Mouse (Mus musculus) thymus, adult 2 months (tissue): ENCODE measurements around the gene Rnf32. TPM values are rescaled to one million over a fixed set of nuclear protein-coding genes. Genes with fewer than 3 reads are reported as not detected.

ENCODE experiments used
- DNase-seq: peaks from one replicate; pipeline ENCODE4 v3.0.0; 2021
- H3K27ac ChIP-seq: fragments of 200-500 bp; 2 replicates; pipeline ENCODE4 v1.5.1; 2012; ENCODE audit warnings: low read length, control low read depth; ENCODE audit not compliant: control insufficient read depth, insufficient read depth
- H3K27me3 ChIP-seq: fragments of 200-500 bp; 2 replicates; pipeline ENCODE4 v1.6.1; 2012; ENCODE audit warnings: mild to moderate bottlenecking, low read length, moderate library complexity, mixed read lengths; ENCODE audit not compliant: control insufficient read depth, insufficient read depth
- H3K36me3 ChIP-seq: fragments of 200-500 bp; 2 replicates; pipeline ENCODE4 v1.6.1; 2012; ENCODE audit warnings: mild to moderate bottlenecking, low read length, moderate library complexity; ENCODE audit not compliant: control insufficient read depth, insufficient read depth
- H3K4me1 ChIP-seq: fragments of 200-500 bp; replicated peaks from 2 replicates; pipeline ENCODE4 v1.6.1; 2012; ENCODE audit warnings: low read length; ENCODE audit not compliant: control insufficient read depth, insufficient read depth
- H3K4me3 ChIP-seq: fragments of 200-500 bp; 2 replicates; pipeline ENCODE4 v1.5.1; 2012; ENCODE audit warnings: mild to moderate bottlenecking, low read length, control low read depth, moderate library complexity; ENCODE audit not compliant: control insufficient read depth, insufficient read depth
- CTCF ChIP-seq: fragments of 200-500 bp; IDR thresholded peaks from 2 replicates; pipeline ENCODE4 v1.5.1; 2012; ENCODE audit warnings: mild to moderate bottlenecking, control low read depth, low read length, moderate library complexity, borderline replicate concordance; ENCODE audit not compliant: control insufficient read depth, poor library complexity, insufficient read depth; ENCODE audit errors: extremely low read depth
- POLR2A ChIP-seq: fragments of 200-500 bp; IDR thresholded peaks from 2 replicates; pipeline ENCODE4 v1.6.1; 2012; ENCODE audit warnings: mild to moderate bottlenecking, low read length, control low read depth, moderate library complexity; ENCODE audit not compliant: control insufficient read depth, poor library complexity, insufficient read depth; ENCODE audit errors: extremely low read depth
- WGBS: fragments of 180-500 bp; shearing (Covaris S2); methylation state at CpG from one replicate; pipeline ENCODE4 v1.1.7; 2018; 5-methylcytosine and 5-hydroxymethylcytosine counted together
- polyA plus RNA-seq: library from polyadenylated mRNA; depleted of rRNA; stranded (reverse); fragments of >200 nt; gene quantifications from 2 replicates; pipeline ENCODE4 v1.2.3, GENCODE M21; 2012

Gene Rnf32
- polyA plus RNA-seq, 1 experiment, result 0.55 TPM

DNA sequence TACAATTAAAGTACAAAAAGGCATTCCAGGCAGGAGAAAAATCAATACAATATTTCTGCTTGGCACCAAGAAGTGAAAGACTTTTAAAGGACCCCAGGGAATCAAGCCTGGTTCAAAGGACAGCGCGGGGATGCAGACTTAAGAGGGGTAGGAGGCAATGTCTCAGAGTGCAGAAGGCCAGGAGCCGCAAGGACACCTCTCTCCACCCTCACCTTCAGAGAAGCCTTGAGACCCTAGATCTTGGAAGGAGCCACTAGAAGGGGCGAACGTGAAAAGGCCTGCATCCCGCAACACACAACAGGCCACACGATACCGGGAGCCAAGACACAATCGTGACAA is 592 bp upstream of the Rnf32 start:
- DNase-seq, result no peak
- H3K4me3 ChIP-seq, result peak overlapping the region; percentile 41
- H3K27me3 ChIP-seq, result no peaks in the 10 kb centered on the region; the same call in 1 of the 2 replicates
- H3K27ac ChIP-seq, result no peak overlapping the region
- no peak for TF ChIP-seq POLR2A
- no peak for TF ChIP-seq CTCF
- H3K4me1 ChIP-seq, result 0 out of 2 replicates have a peak, but pooled peaks cover 2% of the 10 kb centered on the region
- no peaks in the 10 kb centered on the region for H3K36me3 ChIP-seq
- WGBS, result 34% methylated on average over 9 of the region's 9 CpGs

DNA sequence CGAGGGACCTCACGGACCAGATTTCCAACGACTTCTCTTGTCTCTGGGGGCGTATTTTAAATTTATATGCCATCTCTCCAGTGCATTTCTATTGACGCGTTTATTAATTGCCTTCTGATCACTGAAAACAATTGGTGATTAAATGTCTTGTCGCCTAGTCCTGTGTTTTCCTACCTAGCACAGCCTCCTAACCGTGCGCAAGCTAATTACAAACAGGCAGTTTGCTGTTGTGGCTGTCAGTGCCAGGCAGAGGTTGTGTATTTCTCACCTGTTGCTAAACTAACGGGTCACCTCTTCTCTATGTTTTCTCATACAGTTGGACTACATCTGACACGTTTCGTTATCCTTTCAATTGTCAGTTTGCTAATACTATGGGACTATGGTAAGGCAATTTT is 469 bp downstream of the Rnf32 start:
- no peak for DNase-seq
- Histone ChIP-seq H3K4me1 (0 out of 2 replicates have a peak, but pooled peaks cover 2% of the 10 kb centered on the region), H3K27ac (no peak overlapping the region), H3K27me3 (no peaks in the 10 kb centered on the region; the same call in 1 of the 2 replicates), H3K36me3 (no peaks in the 10 kb centered on the region), H3K4me3 (peak overlapping the region; percentile 40)
- 14% methylated on average over 12 of the region's 12 CpGs for WGBS
- TF ChIP-seq CTCF (no peak), POLR2A (no peak)

DNA sequence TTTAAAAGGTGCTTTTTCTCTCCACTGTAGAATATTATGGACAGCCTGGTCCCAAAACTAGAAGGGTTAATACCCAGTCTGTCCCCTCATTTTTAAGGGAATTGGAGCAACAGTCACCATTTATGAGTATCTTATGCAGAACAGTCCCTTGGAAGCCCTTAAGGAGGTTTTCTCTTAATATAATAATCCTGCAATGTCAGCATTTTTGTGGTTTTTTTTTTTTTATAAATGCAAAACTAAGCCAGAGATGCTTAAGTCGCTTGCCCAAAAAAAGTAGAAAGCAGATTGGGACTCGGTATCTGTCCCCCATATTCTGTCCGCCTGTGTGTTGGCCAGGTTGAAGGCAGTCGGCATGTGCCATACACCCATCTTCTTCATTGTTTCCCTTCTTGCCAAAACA is 1.4 kb downstream of the Rnf32 start:
- DNase-seq, result no peak
- Histone ChIP-seq H3K4me3 (no peak overlapping the region), H3K4me1 (0 out of 2 replicates have a peak, but pooled peaks cover 2% of the 10 kb centered on the region), H3K27me3 (no peaks in the 10 kb centered on the region; the same call in 1 of the 2 replicates), H3K27ac (no peak overlapping the region), H3K36me3 (no peaks in the 10 kb centered on the region)
- TF ChIP-seq POLR2A (no peak), CTCF (no peak)
- WGBS, result 96% methylated on average over 4 of the region's 4 CpGs

DNA sequence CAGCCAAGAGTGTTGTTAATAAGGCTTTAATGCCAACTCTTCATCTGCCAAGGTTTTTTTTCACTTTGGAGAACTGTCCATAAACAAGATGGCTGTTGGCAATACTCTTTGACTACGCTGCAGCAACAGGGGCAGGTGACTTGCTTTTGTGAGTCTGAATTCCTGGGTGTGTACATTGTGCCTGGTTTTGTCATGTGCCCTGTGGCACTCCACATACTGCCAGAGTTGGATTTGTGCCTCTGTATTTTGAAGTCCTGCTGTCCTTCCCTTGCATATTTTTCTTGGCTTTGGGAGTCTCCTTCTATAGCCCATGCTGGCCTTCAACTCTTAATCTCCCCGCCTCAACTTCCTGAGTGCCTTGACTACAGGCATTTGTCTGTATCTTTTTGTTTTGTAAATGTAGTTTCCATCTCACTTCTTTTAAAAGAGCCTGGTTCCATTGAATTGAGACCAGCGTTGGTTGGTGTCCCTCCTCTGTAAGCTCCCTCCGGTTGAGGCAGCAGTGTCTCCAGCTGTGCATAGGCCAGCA is 3.2 kb downstream of the Rnf32 start:
- 88% methylated on average over 4 of the region's 4 CpGs for WGBS

DNA sequence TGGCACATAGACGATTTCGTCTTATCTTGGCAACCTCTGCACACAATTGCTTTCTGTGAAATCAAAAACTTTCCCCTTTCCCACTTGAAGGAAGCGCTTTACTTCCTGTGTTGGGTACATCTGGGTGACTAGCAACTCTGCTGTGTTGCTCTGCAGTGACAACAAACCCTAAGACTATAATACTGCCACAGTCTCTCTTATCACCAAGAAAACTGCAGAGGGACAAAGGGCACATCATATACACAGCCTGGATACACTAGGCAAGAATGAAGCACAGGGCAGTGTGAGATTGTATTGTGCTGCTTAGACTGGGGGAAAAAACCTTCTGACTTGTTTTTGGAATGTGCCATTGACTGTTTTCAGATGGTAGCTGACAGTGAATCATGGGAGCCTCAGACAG is 4.1 kb downstream of the Rnf32 start:
- H3K27me3 ChIP-seq, result no peaks in the 10 kb centered on the region; the same call in 1 of the 2 replicates
- no peak overlapping the region for H3K4me3 ChIP-seq
- 0 out of 2 replicates have a peak, but pooled peaks cover 2% of the 10 kb centered on the region for H3K4me1 ChIP-seq
- 28% methylated on average over 3 of the region's 3 CpGs for WGBS
- no peak overlapping the region for H3K27ac ChIP-seq
- DNase-seq, result no peak
- no peaks in the 10 kb centered on the region for H3K36me3 ChIP-seq
- TF ChIP-seq POLR2A, result no peak
- TF ChIP-seq CTCF, result no peak

More for the DNA sequence above, 3.2 kb downstream of the Rnf32 start:
- H3K27ac ChIP-seq, result no peak overlapping the region
- no peaks in the 10 kb centered on the region for H3K36me3 ChIP-seq
- 0 out of 2 replicates have a peak, but pooled peaks cover 2% of the 10 kb centered on the region for H3K4me1 ChIP-seq
- TF ChIP-seq POLR2A (no peak), CTCF (no peak)
- DNase-seq, result no peak
- H3K4me3 ChIP-seq, result no peak overlapping the region
- H3K27me3 ChIP-seq, result no peaks in the 10 kb centered on the region; the same call in 1 of the 2 replicates

DNA sequence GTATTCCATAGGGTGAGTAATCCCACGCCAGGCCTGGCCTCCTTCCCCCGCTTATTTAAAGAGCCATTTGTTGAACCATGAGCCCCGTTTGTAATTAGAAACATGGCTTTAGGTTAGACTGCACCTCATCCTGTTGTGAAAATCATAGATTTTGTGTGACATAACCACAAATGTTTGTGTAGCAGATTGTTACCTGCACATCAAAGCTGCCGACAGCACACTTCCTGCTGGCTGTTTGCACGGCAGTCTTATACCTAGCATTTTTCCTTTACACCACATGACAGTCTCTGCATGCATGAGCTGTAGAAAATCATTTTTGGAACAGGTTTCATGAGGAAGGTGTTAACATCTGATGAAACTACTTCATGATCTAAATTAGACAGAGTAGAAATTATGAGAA is 9.9 kb downstream of the Rnf32 start:
- Histone ChIP-seq H3K4me3 (no peak overlapping the region), H3K36me3 (no peaks in the 10 kb centered on the region), H3K27me3 (no peaks in the 10 kb centered on the region), H3K27ac (no peak overlapping the region), H3K4me1 (no peaks in the 10 kb centered on the region)
- TF ChIP-seq POLR2A, result no peak
- TF ChIP-seq CTCF, result no peak
- WGBS, result 58% methylated on average over 5 of the region's 5 CpGs
- DNase-seq, result no peak

DNA sequence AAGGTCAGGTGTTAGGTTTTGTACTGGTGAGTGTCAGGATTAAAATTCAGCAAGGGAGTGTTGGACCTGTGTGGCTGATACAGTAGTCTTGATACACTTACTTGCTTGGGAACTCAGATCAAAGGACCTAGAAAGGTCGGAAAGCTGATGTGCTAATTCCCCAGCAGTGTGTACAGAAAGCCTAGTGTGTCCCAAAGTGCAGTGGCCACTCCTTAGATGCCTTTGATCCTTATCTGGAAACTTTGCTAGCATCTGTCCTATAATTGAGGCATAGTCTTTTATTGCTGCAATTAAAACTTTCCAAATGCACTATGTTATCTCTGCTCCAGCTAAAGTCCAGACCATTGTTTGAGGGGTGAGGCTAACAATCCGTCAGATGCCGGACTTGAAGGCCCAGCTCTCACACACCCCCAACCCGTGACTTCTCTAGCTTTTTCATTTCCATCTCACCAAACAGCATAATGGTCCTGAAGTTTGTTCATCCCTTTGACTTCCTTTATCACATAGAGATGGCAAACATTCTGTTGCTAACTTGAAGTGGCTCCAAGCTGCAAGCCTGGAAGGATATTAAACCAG is 16.3 kb downstream of the Rnf32 start:
- H3K27ac ChIP-seq, result no peak overlapping the region
- DNase-seq, result no peak
- H3K4me3 ChIP-seq, result no peak overlapping the region
- WGBS, result 90% methylated on average over 4 of the region's 4 CpGs
- no peaks in the 10 kb centered on the region for H3K4me1 ChIP-seq
- no peaks in the 10 kb centered on the region for H3K27me3 ChIP-seq
- TF ChIP-seq POLR2A, result no peak
- TF ChIP-seq CTCF, result no peak
- no peaks in the 10 kb centered on the region for H3K36me3 ChIP-seq
